Mouse (Mus musculus): Measurements from ENCODE around the gene Tmem270. TPM values are rescaled to one million over a fixed set of nuclear protein-coding genes. Genes with fewer than 3 reads are reported as not detected.
A peak's percentile ranks its signal among the peaks of the same experiment; 100 is the strongest.

Gene Tmem270
- polyA plus RNA-seq, 1 experiment from 2014 or later: not detected

- no peak overlapping the region for H3K4me3 ChIP-seq (replicated peaks)
- peaks cover 27% of the 10 kb centered on the region for H3K4me1 ChIP-seq
- H3K36me3 ChIP-seq: no peaks in the 10 kb centered on the region
- no peak overlapping the region for H3K4me2 ChIP-seq (replicated peaks)
- WGBS: 43% methylated on average over 10 of the region's 10 CpGs
- peak; percentile 66 for ATAC-seq (ENCODE audit: insufficient number of reproducible peaks, low FRiP score, low TSS enrichment, low read depth)
- H3K27ac ChIP-seq (replicated peaks): peak overlapping the region; percentile 81
- no peak overlapping the region for H3K9ac ChIP-seq
- no peaks in the 10 kb centered on the region for H3K27me3 ChIP-seq
- no peaks in the 10 kb centered on the region for H3K9me3 ChIP-seq (replicated peaks)
Measured at GRCm38 (mm10) chr5:134858378-134858777, 48.2 kb downstream of the Tmem270 start.

- Histone ChIP-seq H3K9ac (no peak overlapping the region), H3K4me2 (replicated peaks) (no peak overlapping the region), H3K27me3 (no peaks in the 10 kb centered on the region), H3K9me3 (replicated peaks) (no peaks in the 10 kb centered on the region), H3K36me3 (no peaks in the 10 kb centered on the region), H3K4me1 (peaks cover 1% of the 10 kb centered on the region), H3K27ac (replicated peaks) (no peak overlapping the region), H3K4me3 (replicated peaks) (no peak overlapping the region)
- ATAC-seq (ENCODE audit: insufficient number of reproducible peaks, low FRiP score, low TSS enrichment, low read depth): no peak
- whole genome bisulfite sequencing: 89% methylated on average over 5 of the region's 5 CpGs
Measured at GRCm38 (mm10) chr5:134852873-134853272, 53.7 kb downstream of the Tmem270 start.

Other genes starting within 250 kb of the Tmem270 start
- gene Limk1, start 218.1 kb downstream of the Tmem270 start, polyA plus RNA-seq (2015; fragmentation: Nextera tagmentation; extraction: Ambion mirVana): 7.8 and 9.0 TPM in 2 replicates
- gene Eln, start 159.4 kb downstream of the Tmem270 start, polyA plus RNA-seq (2015; fragmentation: Nextera tagmentation; extraction: Ambion mirVana): 289 and 312 TPM in 2 replicates
- gene Cldn13, start 8.8 kb upstream of the Tmem270 start, polyA plus RNA-seq (2015; fragmentation: Nextera tagmentation; extraction: Ambion mirVana): 0.16 TPM in 1 of 2 replicates, not detected in the other
- gene Mettl27, start 25.6 kb upstream of the Tmem270 start, polyA plus RNA-seq (2015; fragmentation: Nextera tagmentation; extraction: Ambion mirVana): 20.1 and 20.4 TPM in 2 replicates
- 40.7 and 52.1 TPM in 2 replicates for gene Cldn4, start 40.2 kb upstream of the Tmem270 start, polyA plus RNA-seq (2015; fragmentation: Nextera tagmentation; extraction: Ambion mirVana)
- gene Cldn3, start 79.5 kb upstream of the Tmem270 start, polyA plus RNA-seq (2015; fragmentation: Nextera tagmentation; extraction: Ambion mirVana): 39.7 and 50.9 TPM in 2 replicates
- gene Abhd11, start 102.4 kb upstream of the Tmem270 start, polyA plus RNA-seq (2015; fragmentation: Nextera tagmentation; extraction: Ambion mirVana): 66.0 and 68.9 TPM in 2 replicates
- 16.2 and 19.7 TPM in 2 replicates for gene Stx1a, start 116.7 kb upstream of the Tmem270 start, polyA plus RNA-seq (2015; fragmentation: Nextera tagmentation; extraction: Ambion mirVana)
- gene Dnajc30, start 157.5 kb upstream of the Tmem270 start, polyA plus RNA-seq (2015; fragmentation: Nextera tagmentation; extraction: Ambion mirVana): 32.9 and 36.3 TPM in 2 replicates
- 102 and 115 TPM in 2 replicates for gene Bud23, start 158.2 kb upstream of the Tmem270 start, polyA plus RNA-seq (2015; fragmentation: Nextera tagmentation; extraction: Ambion mirVana)
- 12.6 and 12.9 TPM in 2 replicates for gene Vps37d, start 171.5 kb upstream of the Tmem270 start, polyA plus RNA-seq (2015; fragmentation: Nextera tagmentation; extraction: Ambion mirVana)
- gene Mlxipl, start 183.2 kb upstream of the Tmem270 start, polyA plus RNA-seq (2015; fragmentation: Nextera tagmentation; extraction: Ambion mirVana): 0.80 and 1.4 TPM in 2 replicates
- gene Tbl2, start 242.9 kb upstream of the Tmem270 start, polyA plus RNA-seq (2015; fragmentation: Nextera tagmentation; extraction: Ambion mirVana): 25.9 and 28.3 TPM in 2 replicates